ENCODE assay signal across 9 mouse cellular contexts in the genomic region with DNA sequence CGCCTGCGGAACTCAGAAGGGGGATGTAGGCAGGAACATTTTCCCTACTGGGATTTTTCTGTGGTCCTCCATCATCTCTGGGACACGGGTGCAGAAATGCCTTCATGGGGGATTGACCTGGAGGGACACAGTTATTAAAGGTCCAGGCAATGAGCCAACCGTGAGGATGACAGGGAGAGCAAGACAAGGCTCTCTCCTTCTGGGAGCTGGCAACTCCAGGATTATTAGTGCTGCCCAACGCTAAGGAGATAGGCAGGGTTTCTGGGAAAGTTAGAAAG. TPM values are rescaled to one million over a fixed set of nuclear protein-coding genes. Genes with fewer than 3 reads are reported as not detected.
A peak's percentile ranks its signal among the peaks of the same experiment; 100 is the strongest.
DNase-seq lines count a peak whose midpoint lies in the region; ATAC-seq and TF ChIP-seq lines count a peak whose summit lies in the region.
"Had no signal": no experiment of that assay in that cellular context is flagged by ENCODE, and none has a peak within 500 bp of the region (broad histone marks: within the 10 kb centered on the region; RNA-seq: fewer than 3 reads in every experiment).

No protein-coding gene starts in this region.

- no peak for ATAC-seq in heart, embryonic 11.5 days (replicated peaks; ENCODE audit: insufficient number of reproducible peaks, low FRiP score, low TSS enrichment)
- no peak for ATAC-seq in forebrain, embryonic 15.5 days (replicated peaks)

- no peak for DNase-seq in heart, adult 18-20 months
- DNase-seq in ES-E14 (ENCODE audit: low read depth, low spot score) = no peak
- DNase-seq in midbrain, embryonic 10.5 days (ENCODE audit: low spot score) = no peak
- no peak for DNase-seq in embryo, embryonic 11 days
- DNase-seq in adrenal gland, adult 8-10 months = no peak
- no peak for DNase-seq in right cerebral cortex, postnatal 4 days

- H3K9me3 ChIP-seq in heart, embryonic 11.5 days (replicated peaks; ENCODE audit: control insufficient read depth, low read length) = no peaks in the 10 kb centered on the region
- H3K9me3 ChIP-seq in ES-E14 (ENCODE audit: control insufficient read depth, insufficient read depth, low read depth, low read length) = no peaks in the 10 kb centered on the region
- no peaks in the 10 kb centered on the region for H3K9me3 ChIP-seq in forebrain, embryonic 15.5 days
- H3K9me3 ChIP-seq in midbrain, embryonic 10.5 days (replicated peaks) = no peaks in the 10 kb centered on the region

- H3K27me3 ChIP-seq in heart, embryonic 11.5 days (ENCODE audit: control insufficient read depth, insufficient read depth, low read length) = peaks cover 22% of the 10 kb centered on the region
- no peaks in the 10 kb centered on the region for H3K27me3 ChIP-seq in forebrain, embryonic 15.5 days
- H3K27me3 ChIP-seq in midbrain, embryonic 10.5 days (ENCODE audit: low read depth, poor library complexity, severe bottlenecking) = peaks cover 31% of the 10 kb centered on the region

- 4% methylated on average over 5 of the region's 5 CpGs for WGBS in heart, embryonic 11.5 days (ENCODE audit: insufficient replicate concordance)
- 0% methylated on average over 5 of the region's 5 CpGs for WGBS in forebrain, embryonic 15.5 days
- WGBS in midbrain, embryonic 10.5 days = 0% methylated on average over 5 of the region's 5 CpGs

- peak overlapping the region; percentile 75 for H3K4me2 ChIP-seq in heart, embryonic 11.5 days
- peak overlapping the region; percentile 85 for H3K4me2 ChIP-seq in forebrain, embryonic 15.5 days (replicated peaks)

- in situ Hi-C loops in ES-E14 (cut with MboI; ENCODE audit: low sequenced_read_pairs in 2 of 2, unreplicated experiment in 2 of 2) = no loop called here

- H3K4me1 ChIP-seq in heart, embryonic 11.5 days (ENCODE audit: control insufficient read depth, insufficient read depth, low read length) = peaks cover 7% of the 10 kb centered on the region; the same call in 1 of the 2 replicates
- H3K4me1 ChIP-seq in ES-E14 (ENCODE audit: control insufficient read depth in 2 of 2, insufficient read depth in 2 of 2, low read length in 2 of 2, poor library complexity in 1 of 2) = peaks cover 24 to 27% of the 10 kb centered on the region in 2 experiments
- peaks cover 33% of the 10 kb centered on the region for H3K4me1 ChIP-seq in forebrain, embryonic 15.5 days
- peaks cover 52% of the 10 kb centered on the region for H3K4me1 ChIP-seq in midbrain, embryonic 10.5 days

- no peaks in the 10 kb centered on the region for H3K36me3 ChIP-seq in heart, embryonic 11.5 days (ENCODE audit: control insufficient read depth, insufficient read depth, low read length)
- H3K36me3 ChIP-seq in ES-E14 (ENCODE audit: control insufficient read depth, insufficient read depth, low read length, poor library complexity, severe bottlenecking) = no peaks in the 10 kb centered on the region
- H3K36me3 ChIP-seq in forebrain, embryonic 15.5 days = no peaks in the 10 kb centered on the region
- no peaks in the 10 kb centered on the region for H3K36me3 ChIP-seq in midbrain, embryonic 10.5 days

- peak overlapping the region; percentile 65 for H3K4me3 ChIP-seq in heart, embryonic 11.5 days (ENCODE audit: low read depth, low read length)
- H3K4me3 ChIP-seq in ES-E14 (ENCODE audit: insufficient read depth in 1 of 2, low read depth in 1 of 2, low read length in 2 of 2, poor library complexity in 1 of 2, severe bottlenecking in 1 of 2) = peak overlapping the region; percentile 88 to 93
- peak overlapping the region; percentile 79 for H3K4me3 ChIP-seq in forebrain, embryonic 15.5 days
- H3K4me3 ChIP-seq in midbrain, embryonic 10.5 days = peak overlapping the region; percentile 97

- no peak overlapping the region for H3K27ac ChIP-seq in heart, embryonic 11.5 days (ENCODE audit: low read depth, low read length)
- H3K27ac ChIP-seq in ES-E14 (ENCODE audit: insufficient read depth, low read depth, low read length, poor library complexity, severe bottlenecking) = no peak overlapping the region
- H3K27ac ChIP-seq in forebrain, embryonic 15.5 days (replicated peaks) = peak overlapping the region; percentile 93
- peak overlapping the region; percentile 98 for H3K27ac ChIP-seq in midbrain, embryonic 10.5 days (replicated peaks)

- peak overlapping the region; percentile 65; the same call in 1 of the 2 replicates for H3K9ac ChIP-seq in heart, embryonic 11.5 days (ENCODE audit: low read depth, low read length)
- H3K9ac ChIP-seq in ES-E14 (ENCODE audit: insufficient read depth, low read depth, low read length, poor library complexity, severe bottlenecking) = no peak overlapping the region; the same call in 1 of the 2 replicates
- peak overlapping the region; percentile 99 for H3K9ac ChIP-seq in forebrain, embryonic 15.5 days (replicated peaks)

TF ChIP-seq in ES-E14, 5 proteins besides CTCF, POLR2A, EP300 and RAD21:
- TF ChIP-seq MAFK (IDR thresholded peaks at IDR 0.05; ENCODE audit: insufficient read depth, low read depth, low read length) (no peak), CHD2 (IDR thresholded peaks at IDR 0.05; ENCODE audit: low read depth, low read length) (no peak), HCFC1 (IDR thresholded peaks at IDR 0.05; ENCODE audit: borderline replicate concordance, insufficient read depth, low read length) (no peak), ZC3H11A (IDR thresholded peaks at IDR 0.05; ENCODE audit: borderline replicate concordance, low read depth, low read length) (no peak), ZNF384 (IDR thresholded peaks at IDR 0.05; ENCODE audit: low read depth, low read length) (no peak)
TF ChIP-seq in ES-E14: peak in this region for 0.

RNA-seq across cellular contexts. Expression of a gene that starts 1.0 kb away (rescaled TPM):
- polyA plus RNA-seq in heart, embryonic 11.5 days (2014; fragmentation: Nextera tagmentation; extraction: Ambion mirVana) = 1.8 and 2.1 TPM in 2 replicates
- 1 to 10 TPM; 4.3 to 5.2 TPM for total RNA-seq in heart, adult 18-20 months (2021)
- 7.9 and 8.5 TPM in 2 replicates for total RNA-seq in ES-E14 (2012; rRNA removed)
- polyA plus RNA-seq in forebrain, embryonic 15.5 days (2015; fragmentation: Nextera tagmentation; extraction: Ambion mirVana) = 10.3 and 10.7 TPM in 2 replicates
- 5.9 and 7.8 TPM in 2 replicates for polyA plus RNA-seq in midbrain, embryonic 10.5 days (2016; fragmentation: Nextera tagmentation; extraction: Ambion mirVana)
- total RNA-seq in adrenal gland, adult 8-10 months (2022) = 10 to 100 TPM in 3 of 4 experiments, 1 to 10 TPM in 1; 8.5 to 13.0 (median 11.6) TPM
- total RNA-seq: common myeloid progenitor, adult 5-6 weeks had no signal

RNA-seq across cellular contexts. Expression of a gene that starts 41.6 kb away (rescaled TPM):
- 18.8 and 25.1 TPM in 2 replicates for polyA plus RNA-seq in heart, embryonic 11.5 days (2014; fragmentation: Nextera tagmentation; extraction: Ambion mirVana)
- 10 to 100 TPM; 14.8 to 18.4 TPM for total RNA-seq in heart, adult 18-20 months (2021)
- total RNA-seq in ES-E14 (2012; rRNA removed) = 16.6 and 24.3 TPM in 2 replicates
- 41.1 and 45.0 TPM in 2 replicates for polyA plus RNA-seq in forebrain, embryonic 15.5 days (2015; fragmentation: Nextera tagmentation; extraction: Ambion mirVana)
- 40.0 and 48.9 TPM in 2 replicates for polyA plus RNA-seq in midbrain, embryonic 10.5 days (2016; fragmentation: Nextera tagmentation; extraction: Ambion mirVana)
- 10 to 100 TPM; 16.2 to 31.8 (median 26.8) TPM for total RNA-seq in adrenal gland, adult 8-10 months (2022)

RNA-seq across cellular contexts. Expression of a gene that starts 59.3 kb away (rescaled TPM):
- 26.8 and 29.5 TPM in 2 replicates for polyA plus RNA-seq in heart, embryonic 11.5 days (2014; fragmentation: Nextera tagmentation; extraction: Ambion mirVana)
- total RNA-seq in heart, adult 18-20 months (2021) = 10 to 100 TPM; 29.6 to 31.5 TPM
- total RNA-seq in ES-E14 (2012; rRNA removed) = 47.9 and 57.7 TPM in 2 replicates
- 41.0 and 41.6 TPM in 2 replicates for polyA plus RNA-seq in forebrain, embryonic 15.5 days (2015; fragmentation: Nextera tagmentation; extraction: Ambion mirVana)
- 39.7 and 45.1 TPM in 2 replicates for polyA plus RNA-seq in midbrain, embryonic 10.5 days (2016; fragmentation: Nextera tagmentation; extraction: Ambion mirVana)
- total RNA-seq in adrenal gland, adult 8-10 months (2022) = 10 to 100 TPM; 44.4 to 49.4 (median 48.5) TPM

Comparison
In these comparisons a context has a peak if more than half of its experiments do, and no peak if none do; other contexts are left out.
1. H3K27ac ChIP-seq: peak in forebrain, embryonic 15.5 days (single experiment) and midbrain, embryonic 10.5 days (single experiment); none in heart, embryonic 11.5 days (single experiment) and ES-E14 (single experiment).
2. Peak in every context shown above with its lines, with median percentiles within 50 percentile points of each other: H3K4me3 ChIP-seq.